Mouse (Mus musculus): ENCODE data around the gene Rbm19.

DNA sequence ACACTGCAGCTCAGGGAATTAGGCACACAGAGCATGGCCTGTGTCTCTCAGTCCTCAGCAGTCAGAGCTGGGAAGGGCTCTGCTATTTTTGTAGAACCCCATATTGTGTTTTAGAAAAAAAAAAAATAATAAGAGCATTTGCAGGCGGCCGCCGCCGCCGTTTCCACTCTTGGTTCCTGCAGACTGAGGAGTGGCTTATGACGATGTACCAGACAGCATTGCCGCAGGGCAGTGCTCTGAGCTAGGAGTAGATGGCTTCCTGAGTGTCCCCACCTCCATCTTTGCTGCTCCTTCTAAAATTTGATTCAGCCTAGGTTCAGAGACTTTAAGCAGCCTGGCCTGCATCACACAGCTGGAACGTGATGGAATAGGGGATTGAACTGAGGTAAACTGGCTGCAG is 67.1 kb downstream of the Rbm19 start:
- TF ChIP-seq CTCF (IDR thresholded peaks at IDR 0.05; ENCODE audit: borderline replicate concordance, extremely low read depth, insufficient read depth, insufficient read length), result no peak
- TF ChIP-seq POLR2A (IDR thresholded peaks at IDR 0.05; ENCODE audit: borderline replicate concordance, extremely low read depth, insufficient read depth, insufficient read length, poor library complexity, severe bottlenecking), result no peak
